Mouse (Mus musculus) leukemia stem cell, adult 10-12 weeks (primary cell): Measurements from ENCODE around the gene Rag2. TPM values are rescaled to one million over a fixed set of nuclear protein-coding genes. Genes with fewer than 3 reads are reported as not detected.

ENCODE experiments used
- polyA plus RNA-seq: library from polyadenylated mRNA; stranded (reverse); fragments of >175 nt; gene quantifications from 2 replicates; pipeline ENCODE4 v1.2.3, GENCODE M21; 2012; ENCODE audit warnings: low replicate concordance

The Rag2 gene
- not detected in 2 replicates for polyA plus RNA-seq

GRCm38 (mm10) chr2:101624526-101624925 lies at the start of gene Rag2:
Gene Rag2, plus strand, starts transcription at chr2:101624718.

GRCm38 (mm10) chr2:101649114-101649671 lies 24.7 kb downstream of the Rag2 start, which contains the start of the genes Rag1 and B230118H07Rik:
Gene Rag1, minus strand, starts transcription at chr2:101649501.
Gene B230118H07Rik, minus strand, starts transcription at chr2:101649532.

GRCm38 (mm10) chr2:101678236-101679021 lies 53.9 kb downstream of the Rag2 start, which contains the start of gene Traf6:
Gene Traf6, plus strand, starts transcription at chr2:101678429.

Other genes starting within 250 kb of the Rag2 start
- not detected in 2 replicates for gene Rag1, start 24.8 kb downstream of the Rag2 start, polyA plus RNA-seq
- gene B230118H07Rik, start 24.8 kb downstream of the Rag2 start, polyA plus RNA-seq = 0.72 TPM in 1 of 2 replicates, not detected in the other
- gene Traf6, start 53.7 kb downstream of the Rag2 start, polyA plus RNA-seq = 0.55 and 3.1 TPM in 2 replicates